Mouse (Mus musculus): Measurements from ENCODE around the gene Ercc6l2. TPM values are rescaled to one million over a fixed set of nuclear protein-coding genes. Genes with fewer than 3 reads are reported as not detected.
"Not testable (repeated sequence)": the region's sequence is repeated elsewhere in the genome, so short reads cannot be mapped to it uniquely, and the experiment has no call there.

Ercc6l2 gene
- polyA plus RNA-seq, 1 experiment from 2014 or later: 19.8 TPM

GRCm38 (mm10) chr13:63879864-63880141 lies 64.8 kb downstream of the Ercc6l2 start:
- no peak for DNase-seq (ENCODE audit: low spot score)

DNA sequence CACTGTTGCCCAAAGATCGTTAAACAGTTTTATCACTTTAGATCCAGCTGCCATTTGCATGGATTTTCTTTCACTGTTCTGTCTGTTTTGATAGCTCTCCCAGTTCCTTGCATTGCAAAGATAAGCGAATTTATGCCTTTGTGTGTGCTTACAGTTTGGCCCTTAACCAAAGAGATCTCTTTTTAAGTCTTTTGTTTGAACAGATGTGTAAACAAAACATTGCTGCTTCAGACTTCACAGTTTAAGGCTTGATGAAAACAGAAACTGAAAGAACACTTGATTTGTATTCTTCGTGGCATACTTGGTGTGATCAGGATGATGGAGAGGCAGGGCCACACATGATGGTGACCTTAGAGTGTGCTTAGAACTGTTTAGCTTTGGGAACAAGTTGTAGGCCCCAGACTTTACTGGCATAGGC lies 70.5 kb downstream of the Ercc6l2 start:
- DNase-seq (ENCODE audit: low spot score): no peak

- DNase-seq (ENCODE audit: low spot score): peak; percentile 27
These were observed 71.5 kb downstream of the Ercc6l2 start for GRCm38 (mm10) chr13:63886429-63887052.

DNA sequence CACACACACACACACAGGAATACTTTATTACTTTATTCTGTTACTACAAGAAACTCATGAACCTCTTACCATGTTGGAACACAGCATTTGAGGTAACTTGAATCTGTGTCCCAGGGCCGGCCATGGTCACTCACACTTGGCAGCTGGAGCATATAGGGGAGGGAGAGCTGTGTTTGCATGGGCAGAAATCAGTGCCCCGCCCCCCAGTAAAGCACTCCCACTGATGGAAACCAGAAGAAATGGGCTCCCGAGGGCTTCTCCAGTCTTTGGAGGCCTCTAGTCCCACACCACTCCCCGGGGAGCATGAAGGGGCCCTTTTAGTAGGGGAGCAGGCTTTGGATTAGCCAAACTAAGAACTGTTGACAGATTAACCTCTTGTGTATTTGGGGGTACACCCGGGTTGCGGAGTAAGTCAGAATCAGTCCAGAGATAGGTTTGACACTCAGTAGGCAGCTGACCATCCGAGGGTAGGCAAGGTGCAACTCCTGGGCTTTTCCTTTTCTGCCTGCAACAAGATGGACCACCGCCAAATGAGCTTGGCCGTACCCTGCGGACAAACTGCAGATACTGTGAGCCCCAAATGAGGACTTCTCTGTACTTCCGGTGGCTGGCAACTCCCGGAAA lies 85.8 kb downstream of the Ercc6l2 start:
- DNase-seq (ENCODE audit: low spot score): no peak

- DNase-seq (ENCODE audit: low spot score): no peak
These were observed 86.3 kb downstream of the Ercc6l2 start for GRCm38 (mm10) chr13:63901303-63901713.

DNA sequence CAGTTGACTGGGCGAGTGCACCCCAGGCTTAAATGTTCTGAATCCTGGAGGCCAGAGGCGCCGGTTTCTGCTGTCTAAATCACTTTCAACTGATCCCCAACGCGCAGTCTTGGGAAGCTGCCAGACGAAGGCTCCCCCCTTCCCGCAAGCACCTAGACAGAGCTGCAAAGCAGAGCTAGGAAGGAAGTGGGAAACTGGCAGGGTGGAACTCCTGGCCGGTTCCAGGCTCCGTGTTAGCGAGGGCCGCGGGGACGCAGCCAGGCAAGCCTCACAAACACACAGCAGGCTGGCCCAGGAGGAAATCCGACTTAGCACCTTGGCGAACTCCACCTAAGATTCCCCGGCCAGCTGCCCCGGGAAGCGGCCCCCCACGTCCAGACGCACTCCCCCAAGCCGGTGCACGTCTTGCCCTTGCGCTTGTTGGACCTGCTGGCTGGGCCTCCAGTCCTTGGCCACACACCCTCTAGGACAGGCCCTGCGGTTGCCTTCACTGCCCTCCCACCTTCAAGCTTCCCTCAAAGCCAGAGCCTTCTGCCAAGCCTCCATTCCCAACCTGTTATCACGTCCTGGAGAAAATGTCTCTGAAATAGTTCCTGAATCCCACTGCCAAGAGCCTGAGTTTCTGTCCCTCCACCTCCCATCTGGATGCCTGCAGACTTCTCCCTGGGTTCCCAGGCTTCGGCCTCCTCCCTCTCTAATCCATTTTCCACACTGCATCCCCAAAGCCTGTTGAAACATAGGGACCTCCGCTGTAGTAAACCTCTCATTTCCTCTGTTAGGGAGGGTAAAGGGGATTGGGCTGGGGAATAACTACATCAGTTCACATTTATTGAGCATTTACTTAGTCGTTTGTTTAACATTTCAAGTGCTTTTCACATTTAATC lies 86.9 kb downstream of the Ercc6l2 start:
- no peak for DNase-seq (ENCODE audit: low spot score)

GRCm38 (mm10) chr13:63906516-63906915 lies 91.5 kb downstream of the Ercc6l2 start:
- DNase-seq (ENCODE audit: low spot score): peak; percentile 15

DNA sequence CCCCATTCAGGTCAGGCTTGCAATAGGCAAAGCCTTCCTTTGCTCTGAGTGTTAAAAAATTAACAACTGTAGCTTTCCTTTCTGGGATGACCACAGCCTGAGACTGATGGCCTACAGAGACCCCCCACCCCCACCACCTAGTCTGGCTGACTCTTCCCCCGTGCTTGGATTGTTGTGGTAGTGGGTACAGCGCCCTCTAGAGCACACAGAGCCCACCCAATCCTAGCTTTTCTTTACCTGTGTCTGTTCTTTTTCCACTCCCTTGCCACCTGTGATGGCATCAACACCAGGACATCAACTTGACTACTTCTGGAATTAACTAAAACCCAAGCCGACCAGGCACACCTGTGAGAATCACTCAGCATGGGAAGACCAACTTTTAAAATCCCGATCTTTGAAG lies 92.4 kb downstream of the Ercc6l2 start:
- DNase-seq (ENCODE audit: low spot score): peak; percentile 22

DNA sequence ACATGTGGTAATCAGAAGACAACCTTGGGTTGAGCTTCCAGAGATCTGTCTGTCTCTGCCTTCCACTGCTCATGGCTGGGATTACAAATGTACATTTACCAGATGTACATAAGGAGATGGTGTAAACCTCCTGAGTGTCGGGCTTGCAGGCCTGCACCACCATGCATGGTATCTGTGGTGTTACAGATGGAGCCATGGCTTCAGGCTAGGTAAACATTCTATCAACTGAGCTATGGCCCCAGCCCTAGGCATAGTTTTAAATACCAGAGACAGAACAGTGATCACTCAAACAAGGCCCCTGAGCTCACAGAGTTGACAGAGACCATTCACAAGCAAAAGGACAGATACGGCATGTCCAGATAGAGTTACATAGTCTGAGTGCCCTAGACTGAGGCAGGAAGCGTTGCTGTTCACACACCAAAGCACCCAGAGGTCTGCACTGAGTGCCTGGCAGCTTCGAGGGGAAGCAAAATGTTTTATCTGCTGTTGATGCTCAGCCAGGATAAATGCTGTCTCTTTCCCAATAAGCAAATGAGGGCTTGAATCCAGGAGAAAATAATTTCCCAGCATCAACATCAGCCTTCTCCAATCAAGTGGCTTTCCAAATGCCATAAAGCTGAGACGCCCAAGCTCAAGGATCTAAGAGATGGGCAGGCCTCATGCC lies 95.2 kb downstream of the Ercc6l2 start:
- no peak for DNase-seq (ENCODE audit: low spot score)

DNA sequence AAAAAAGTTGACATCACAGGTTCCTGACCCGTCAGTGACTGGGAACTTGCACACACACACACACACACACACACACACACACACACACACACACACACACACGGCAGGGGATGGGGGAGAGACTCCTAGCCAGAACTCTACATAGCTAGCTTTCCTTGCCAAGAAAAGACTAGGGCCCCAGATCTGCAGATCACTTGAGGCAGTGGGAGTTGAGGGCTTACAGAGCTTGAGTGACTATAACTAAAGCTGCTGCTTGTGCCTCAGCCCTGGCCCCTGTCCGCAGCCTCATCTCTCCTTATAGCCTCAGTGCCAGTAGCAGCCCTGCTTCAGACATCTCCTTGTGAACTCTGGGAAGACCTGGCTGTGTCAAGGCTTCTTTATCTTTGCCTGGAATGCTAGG lies 96.6 kb downstream of the Ercc6l2 start:
- no peak for DNase-seq (ENCODE audit: low spot score)

GRCm38 (mm10) chr13:63913136-63913535 lies 98.1 kb downstream of the Ercc6l2 start:
- no peak for DNase-seq (ENCODE audit: low spot score)

- DNase-seq (ENCODE audit: low spot score): no peak
These were observed 100.1 kb downstream of the Ercc6l2 start for GRCm38 (mm10) chr13:63915176-63915575.

GRCm38 (mm10) chr13:63915684-63916083 lies 100.6 kb downstream of the Ercc6l2 start:
- no peak for DNase-seq (ENCODE audit: low spot score)

- no peak for DNase-seq (ENCODE audit: low spot score)
These were observed 101.5 kb downstream of the Ercc6l2 start for GRCm38 (mm10) chr13:63916568-63916967.

DNA sequence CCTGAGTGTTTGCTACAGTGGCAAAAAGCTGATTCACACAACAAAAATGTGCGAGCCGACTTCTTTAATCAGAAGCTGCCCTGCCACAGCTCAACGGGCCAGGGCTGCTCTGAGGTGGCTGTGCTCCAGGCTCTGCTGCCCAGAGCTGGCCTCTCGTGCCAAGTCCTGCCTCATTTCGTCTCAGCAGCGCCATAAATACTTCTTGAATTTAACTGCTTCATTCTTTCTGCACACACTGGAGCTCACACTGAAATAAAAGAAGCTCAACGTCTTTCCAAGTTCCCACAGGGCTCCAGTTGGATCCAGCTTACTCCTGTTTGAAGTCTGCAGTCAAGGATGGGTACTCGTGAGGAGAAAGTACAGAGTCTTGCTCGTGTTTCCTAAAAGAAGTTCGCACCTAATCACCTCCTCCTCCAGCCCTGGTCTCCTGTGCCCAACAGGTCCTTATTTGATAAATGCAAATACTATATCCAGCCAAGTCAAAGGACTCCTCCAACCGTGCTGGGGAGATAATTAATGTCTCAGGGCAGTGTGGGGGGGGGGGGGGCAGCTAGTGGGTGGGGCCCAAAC lies 102.2 kb downstream of the Ercc6l2 start:
- no peak for DNase-seq (ENCODE audit: low spot score)

GRCm38 (mm10) chr13:63917776-63918621 lies 103.0 kb downstream of the Ercc6l2 start:
- no peak for DNase-seq (ENCODE audit: low spot score)

- no peak for DNase-seq (ENCODE audit: low spot score)
These were observed 103.8 kb downstream of the Ercc6l2 start for GRCm38 (mm10) chr13:63918733-63919422.

DNA sequence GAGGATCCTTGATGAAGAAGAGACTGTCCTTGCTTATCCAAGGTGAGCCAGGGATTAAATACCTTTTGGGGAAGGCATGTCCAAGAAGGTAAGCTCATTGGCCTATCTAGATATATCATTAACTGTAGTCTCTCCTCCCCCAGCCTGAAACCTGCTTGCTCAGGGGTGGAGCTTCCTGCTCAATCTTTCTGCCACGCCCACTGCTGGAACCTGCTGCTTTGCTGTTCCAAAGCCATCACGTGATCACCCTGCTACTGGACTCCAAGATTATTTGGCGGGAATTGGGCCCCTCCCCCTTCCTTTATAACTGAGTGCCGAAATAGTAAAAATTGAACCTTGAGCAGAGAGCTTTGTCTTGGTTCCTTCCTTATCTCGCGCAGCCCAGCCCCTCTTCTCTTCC lies 109.0 kb downstream of the Ercc6l2 start:
- not testable (repeated sequence) for DNase-seq (ENCODE audit: low spot score)

DNA sequence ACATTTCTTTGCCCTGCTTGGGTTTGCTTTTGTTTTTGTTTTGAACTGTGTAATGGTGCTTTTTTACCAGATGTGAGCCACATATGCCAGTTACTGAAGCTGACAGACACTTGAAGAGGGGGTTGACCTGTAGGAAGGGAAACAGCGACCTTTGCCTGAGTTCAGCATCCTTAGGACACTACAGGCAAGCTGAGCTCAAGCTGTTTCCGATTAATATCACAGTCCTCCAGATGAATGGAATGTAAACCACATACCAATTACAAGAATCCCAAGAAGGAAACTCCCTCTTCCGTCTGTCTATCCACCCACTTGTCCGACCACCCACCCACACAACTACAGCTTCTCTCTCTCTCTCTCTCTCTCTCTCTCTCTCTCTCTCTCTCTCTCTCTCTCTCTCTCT lies 112.3 kb downstream of the Ercc6l2 start:
- no peak for DNase-seq (ENCODE audit: low spot score)

DNA sequence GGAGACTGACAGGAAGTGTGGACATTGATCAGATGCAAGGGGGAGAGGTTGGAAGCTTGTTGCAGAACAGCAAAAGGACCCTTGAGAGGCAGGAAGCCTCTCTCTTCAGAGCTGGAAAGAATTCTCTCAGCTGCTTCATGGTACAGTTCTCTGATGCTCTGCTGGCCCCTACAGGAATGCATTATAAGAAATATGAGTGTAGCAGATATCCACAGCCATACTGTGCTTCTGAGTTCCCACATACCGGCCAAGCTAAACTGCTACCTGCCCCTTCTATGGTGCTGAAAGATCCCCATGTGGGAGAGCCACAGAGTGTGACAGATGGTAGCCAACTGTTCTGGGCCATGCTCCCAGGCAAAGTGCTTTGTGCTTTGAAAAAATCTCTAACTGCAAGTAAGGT lies 114.3 kb downstream of the Ercc6l2 start:
- no peak for DNase-seq (ENCODE audit: low spot score)

Data from thymus, postnatal 0 days (tissue).